In the genomic region with DNA sequence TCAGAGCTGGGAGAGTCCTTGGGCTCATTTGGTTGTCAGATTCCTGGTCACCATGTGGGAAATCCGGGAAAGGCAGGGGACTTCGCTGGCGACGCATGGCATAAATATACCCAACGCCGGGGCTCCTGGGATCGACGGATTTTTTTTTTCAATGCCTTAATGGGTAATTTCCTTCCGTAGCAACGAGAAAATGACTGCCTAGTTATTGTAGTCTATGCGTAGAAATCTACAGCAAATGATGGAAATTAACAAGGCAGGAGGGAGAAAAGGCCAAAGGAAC, we compare ENCODE assay signal across 7 mouse cellular contexts. TPM values are rescaled to one million over a fixed set of nuclear protein-coding genes. Genes with fewer than 3 reads are reported as not detected.
DNase-seq lines count a peak whose midpoint lies in the region; ATAC-seq and TF ChIP-seq lines count a peak whose summit lies in the region.

No protein-coding gene starts in this region.

- peak overlapping the region; percentile 39 for H3K4me3 ChIP-seq in lung, embryonic 16.5 days (ENCODE audit: low read length)
- peak overlapping the region; percentile 38 for H3K4me3 ChIP-seq in forebrain, embryonic 16.5 days (replicated peaks; ENCODE audit: low read length)
- H3K4me3 ChIP-seq in liver, embryonic 13.5 days (replicated peaks) = peak overlapping the region; percentile 23
- H3K4me3 ChIP-seq in stomach, postnatal 0 days (ENCODE audit: low read depth, low read length) = peak overlapping the region; percentile 26; the same call in 1 of the 2 replicates

- no peak overlapping the region for H3K27ac ChIP-seq in lung, embryonic 16.5 days (ENCODE audit: low read length)
- peak overlapping the region; percentile 73 for H3K27ac ChIP-seq in forebrain, embryonic 16.5 days (ENCODE audit: low read length)
- H3K27ac ChIP-seq in liver, embryonic 13.5 days = no peak overlapping the region
- no peak overlapping the region for H3K27ac ChIP-seq in stomach, postnatal 0 days (replicated peaks)

- no peak overlapping the region for H3K9ac ChIP-seq in lung, embryonic 16.5 days (ENCODE audit: low read length)
- peak overlapping the region; percentile 46 for H3K9ac ChIP-seq in forebrain, embryonic 16.5 days (replicated peaks; ENCODE audit: low read depth, low read length)
- H3K9ac ChIP-seq in liver, embryonic 13.5 days = no peak overlapping the region
- H3K9ac ChIP-seq in stomach, postnatal 0 days (ENCODE audit: low read length) = no peak overlapping the region

- H3K4me2 ChIP-seq in lung, embryonic 16.5 days (ENCODE audit: low read depth, low read length) = peak overlapping the region; percentile 54
- peak overlapping the region; percentile 57 for H3K4me2 ChIP-seq in forebrain, embryonic 16.5 days (ENCODE audit: low read length)
- H3K4me2 ChIP-seq in liver, embryonic 13.5 days = 0 out of 2 replicates have a peak overlapping the region, but pooled peaks have one; percentile 21
- peak overlapping the region; percentile 35 for H3K4me2 ChIP-seq in stomach, postnatal 0 days (replicated peaks; ENCODE audit: low read depth)

- TF ChIP-seq EP300 in stomach, postnatal 0 days (optimal IDR thresholded peaks at IDR 0.05) = no peak

- peaks cover 58% of the 10 kb centered on the region for H3K27me3 ChIP-seq in lung, embryonic 16.5 days (ENCODE audit: control insufficient read depth, insufficient read depth, low read depth, low read length)
- H3K27me3 ChIP-seq in forebrain, embryonic 16.5 days (replicated peaks; ENCODE audit: control insufficient read depth, insufficient read depth, low read length) = peaks cover 35% of the 10 kb centered on the region
- H3K27me3 ChIP-seq in liver, embryonic 13.5 days = peaks cover 90% of the 10 kb centered on the region
- peaks cover 18% of the 10 kb centered on the region for H3K27me3 ChIP-seq in stomach, postnatal 0 days (ENCODE audit: control insufficient read depth, insufficient read depth, low read length)

- WGBS in lung, embryonic 16.5 days = 1% methylated on average over 11 of the region's 11 CpGs
- 1% methylated on average over 11 of the region's 11 CpGs for WGBS in forebrain, embryonic 16.5 days
- 2% methylated on average over 11 of the region's 11 CpGs for WGBS in liver, embryonic 13.5 days (ENCODE audit: insufficient replicate concordance)
- WGBS in stomach, postnatal 0 days = 4% methylated on average over 11 of the region's 11 CpGs

- TF ChIP-seq CTCF in stomach, postnatal 0 days (IDR thresholded peaks at IDR 0.05; ENCODE audit: low read depth) = no peak

- ATAC-seq in lung, embryonic 16.5 days (ENCODE audit: low read depth) = no peak
- ATAC-seq in forebrain, embryonic 16.5 days = no peak
- no peak for ATAC-seq in liver, embryonic 13.5 days (ENCODE audit: low read depth)
- no peak for ATAC-seq in stomach, postnatal 0 days (ENCODE audit: low FRiP score, low TSS enrichment)

- H3K9me3 ChIP-seq in lung, embryonic 16.5 days (ENCODE audit: control insufficient read depth, low read length) = no peaks in the 10 kb centered on the region
- no peaks in the 10 kb centered on the region for H3K9me3 ChIP-seq in forebrain, embryonic 16.5 days (ENCODE audit: control insufficient read depth, low read length)
- no peaks in the 10 kb centered on the region for H3K9me3 ChIP-seq in liver, embryonic 13.5 days (replicated peaks)
- no peaks in the 10 kb centered on the region for H3K9me3 ChIP-seq in stomach, postnatal 0 days (ENCODE audit: control insufficient read depth, low read length)

- no peaks in the 10 kb centered on the region for H3K36me3 ChIP-seq in lung, embryonic 16.5 days (ENCODE audit: control insufficient read depth, insufficient read depth, low read length)
- H3K36me3 ChIP-seq in forebrain, embryonic 16.5 days (ENCODE audit: control insufficient read depth, insufficient read depth) = no peaks in the 10 kb centered on the region
- no peaks in the 10 kb centered on the region for H3K36me3 ChIP-seq in liver, embryonic 13.5 days
- no peaks in the 10 kb centered on the region for H3K36me3 ChIP-seq in stomach, postnatal 0 days (ENCODE audit: control insufficient read depth, insufficient read depth, low read length)

- DNase-seq in lung, adult 18-20 months = no peak
- DNase-seq in liver, embryonic 13.5 days = no peak
- DNase-seq in stomach, postnatal 0 days (ENCODE audit: low spot score) = no peak
- no peak for DNase-seq in urinary bladder, adult 18-20 months (ENCODE audit: low spot score in 2 of 2)
- no peak for DNase-seq in adrenal gland, postnatal 36 days

- H3K4me1 ChIP-seq in lung, embryonic 16.5 days (replicated peaks; ENCODE audit: control insufficient read depth, insufficient read depth, low read length) = peaks cover 13% of the 10 kb centered on the region
- peaks cover 36% of the 10 kb centered on the region for H3K4me1 ChIP-seq in forebrain, embryonic 16.5 days (replicated peaks; ENCODE audit: control insufficient read depth, insufficient read depth, low read length)
- 0 out of 2 replicates have a peak, but pooled peaks cover 4% of the 10 kb centered on the region for H3K4me1 ChIP-seq in liver, embryonic 13.5 days (replicated peaks)
- H3K4me1 ChIP-seq in stomach, postnatal 0 days (replicated peaks; ENCODE audit: control insufficient read depth, insufficient read depth) = no peaks in the 10 kb centered on the region

RNA-seq across cellular contexts. Expression of a gene that starts 1.7 kb away (rescaled TPM):
- polyA plus RNA-seq in lung, embryonic 16.5 days (2015; fragmentation: Nextera tagmentation; extraction: Ambion mirVana) = 0.31 and 0.54 TPM in 2 replicates
- polyA plus RNA-seq in forebrain, embryonic 16.5 days (2015; fragmentation: Nextera tagmentation; extraction: Ambion mirVana) = 74.5 and 109 TPM in 2 replicates
- polyA plus RNA-seq in liver, embryonic 13.5 days (2015; fragmentation: Nextera tagmentation; extraction: Ambion mirVana) = 0.03 and 0.05 TPM in 2 replicates
- 0.13 and 0.17 TPM in 2 replicates for polyA plus RNA-seq in stomach, postnatal 0 days (2015; fragmentation: Nextera tagmentation; extraction: Ambion mirVana)
- 1 to 10 TPM; 2.6 to 3.7 TPM for total RNA-seq in adrenal gland, postnatal 36 days (2021)

Comparison
In these comparisons a context has a peak if more than half of its experiments do, and no peak if none do; other contexts are left out.
1. RNA of a gene that starts 1.7 kb away (polyA plus RNA-seq): 74.5 to 109 TPM in forebrain, embryonic 16.5 days; 0.31 to 0.54 TPM in lung, embryonic 16.5 days, 0.13 to 0.17 TPM in stomach, postnatal 0 days and 0.03 to 0.05 TPM in liver, embryonic 13.5 days; every median in the first group is over 10 times any median in the second.
2. Peak in every context shown above with its lines, with median percentiles within 50 percentile points of each other: H3K4me2 ChIP-seq and H3K4me3 ChIP-seq.